Mouse (Mus musculus): ENCODE measurements around the gene Spint2.

DNA sequence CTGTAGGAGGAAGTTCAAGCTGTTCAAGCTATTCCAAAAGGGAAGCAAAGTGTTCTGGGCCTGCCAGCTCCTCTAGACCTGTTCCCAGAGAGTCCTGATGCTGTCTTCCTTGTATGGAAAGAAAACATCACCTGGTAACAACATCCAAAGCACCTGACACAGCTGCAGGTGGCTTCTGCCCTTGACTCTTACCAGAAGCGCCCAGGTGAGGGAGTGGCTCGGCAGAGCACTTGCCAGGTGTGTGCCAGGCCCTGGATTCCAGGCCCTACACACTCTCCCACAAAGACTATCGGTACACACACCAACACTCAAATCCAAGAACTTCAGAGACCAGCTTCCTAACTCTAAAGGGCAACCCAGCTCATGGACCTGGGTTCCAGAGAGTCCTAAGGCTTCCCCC, 17.9 kb downstream of the Spint2 start:
- no peak for TF ChIP-seq CTCF (IDR thresholded peaks at IDR 0.05; ENCODE audit: borderline replicate concordance, extremely low read depth, insufficient read depth, insufficient read length)
- no peak for TF ChIP-seq POLR2A (IDR thresholded peaks at IDR 0.05; ENCODE audit: borderline replicate concordance, extremely low read depth, insufficient read depth, insufficient read length, poor library complexity, severe bottlenecking)

All from brain, embryonic 14.5 days (tissue).